Mouse (Mus musculus): ENCODE measurements around the gene Kctd8.

- TF ChIP-seq POLR2A (IDR thresholded peaks at IDR 0.05; ENCODE audit: low read depth, low read length) (no peak), CTCF (conservative IDR thresholded peaks at IDR 0.05; ENCODE audit: insufficient read depth, insufficient read length, low read depth, low read length) (no peak)
Observed at GRCm38 (mm10) chr5:69215216-69215615, 126.3 kb downstream of the Kctd8 start.

All from kidney, adult 2 months (tissue).